Mouse (Mus musculus): ENCODE measurements around the gene Dyrk1b. TPM values are rescaled to one million over a fixed set of nuclear protein-coding genes. Genes with fewer than 3 reads are reported as not detected.

Dyrk1b gene
- polyA plus RNA-seq, 1 experiment from 2014 or later = 19.4 TPM

DNA sequence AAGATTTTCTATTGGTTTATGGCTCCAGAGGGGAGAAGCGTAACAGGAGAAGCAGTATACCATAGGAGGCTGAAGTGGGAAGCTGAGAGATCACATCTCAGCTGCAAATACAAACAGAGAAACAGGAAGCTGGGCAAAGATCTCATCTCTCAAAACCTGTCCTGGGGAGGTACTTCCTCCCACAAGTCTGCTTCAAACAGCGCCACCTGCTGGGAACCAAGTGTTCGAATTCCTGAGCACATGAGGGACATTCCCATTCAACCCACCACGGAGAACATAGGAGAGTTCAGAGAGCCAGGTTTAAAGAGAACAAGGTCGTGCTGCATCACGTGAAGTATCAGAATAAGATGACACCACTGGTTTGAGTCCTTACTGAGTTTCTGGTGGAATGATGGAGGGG, 13.9 kb upstream of the Dyrk1b start:
- Histone ChIP-seq H3K36me3 (ENCODE audit: control insufficient read depth, insufficient read depth, low read length) (no peaks in the 10 kb centered on the region), H3K9ac (ENCODE audit: low read depth, low read length) (no peak overlapping the region), H3K4me1 (ENCODE audit: control insufficient read depth, insufficient read depth, low read length) (peaks cover under 1% of the 10 kb centered on the region; the same call in 1 of the 2 replicates), H3K27ac (ENCODE audit: low read depth, low read length) (no peak overlapping the region), H3K4me2 (replicated peaks; ENCODE audit: low read depth, low read length) (no peak overlapping the region), H3K9me3 (ENCODE audit: control insufficient read depth, low read length) (no peaks in the 10 kb centered on the region), H3K4me3 (ENCODE audit: low read length) (no peak overlapping the region), H3K27me3 (ENCODE audit: control insufficient read depth, insufficient read depth, low read length) (no peaks in the 10 kb centered on the region)
- no peak for ATAC-seq (ENCODE audit: low FRiP score, low TSS enrichment)
- 84% methylated on average over 6 of the region's 6 CpGs for WGBS

GRCm38 (mm10) chr7:28168320-28169115, 10.8 kb upstream of the Dyrk1b start:
- H3K36me3 ChIP-seq (ENCODE audit: control insufficient read depth, insufficient read depth, low read length) = no peaks in the 10 kb centered on the region
- ATAC-seq (ENCODE audit: low FRiP score, low TSS enrichment) = no peak
- WGBS = 9% methylated on average over 9 of the region's 9 CpGs
- peak overlapping the region; percentile 88 for H3K27ac ChIP-seq (ENCODE audit: low read depth, low read length)
- peak overlapping the region; percentile 88 for H3K4me2 ChIP-seq (replicated peaks; ENCODE audit: low read depth, low read length)
- peaks cover 11% of the 10 kb centered on the region for H3K4me1 ChIP-seq (ENCODE audit: control insufficient read depth, insufficient read depth, low read length)
- peak overlapping the region; percentile 91 for H3K9ac ChIP-seq (ENCODE audit: low read depth, low read length)
- peak overlapping the region; percentile 88 for H3K4me3 ChIP-seq (ENCODE audit: low read length)
- no peaks in the 10 kb centered on the region for H3K9me3 ChIP-seq (ENCODE audit: control insufficient read depth, low read length)
- H3K27me3 ChIP-seq (ENCODE audit: control insufficient read depth, insufficient read depth, low read length) = no peaks in the 10 kb centered on the region

DNA sequence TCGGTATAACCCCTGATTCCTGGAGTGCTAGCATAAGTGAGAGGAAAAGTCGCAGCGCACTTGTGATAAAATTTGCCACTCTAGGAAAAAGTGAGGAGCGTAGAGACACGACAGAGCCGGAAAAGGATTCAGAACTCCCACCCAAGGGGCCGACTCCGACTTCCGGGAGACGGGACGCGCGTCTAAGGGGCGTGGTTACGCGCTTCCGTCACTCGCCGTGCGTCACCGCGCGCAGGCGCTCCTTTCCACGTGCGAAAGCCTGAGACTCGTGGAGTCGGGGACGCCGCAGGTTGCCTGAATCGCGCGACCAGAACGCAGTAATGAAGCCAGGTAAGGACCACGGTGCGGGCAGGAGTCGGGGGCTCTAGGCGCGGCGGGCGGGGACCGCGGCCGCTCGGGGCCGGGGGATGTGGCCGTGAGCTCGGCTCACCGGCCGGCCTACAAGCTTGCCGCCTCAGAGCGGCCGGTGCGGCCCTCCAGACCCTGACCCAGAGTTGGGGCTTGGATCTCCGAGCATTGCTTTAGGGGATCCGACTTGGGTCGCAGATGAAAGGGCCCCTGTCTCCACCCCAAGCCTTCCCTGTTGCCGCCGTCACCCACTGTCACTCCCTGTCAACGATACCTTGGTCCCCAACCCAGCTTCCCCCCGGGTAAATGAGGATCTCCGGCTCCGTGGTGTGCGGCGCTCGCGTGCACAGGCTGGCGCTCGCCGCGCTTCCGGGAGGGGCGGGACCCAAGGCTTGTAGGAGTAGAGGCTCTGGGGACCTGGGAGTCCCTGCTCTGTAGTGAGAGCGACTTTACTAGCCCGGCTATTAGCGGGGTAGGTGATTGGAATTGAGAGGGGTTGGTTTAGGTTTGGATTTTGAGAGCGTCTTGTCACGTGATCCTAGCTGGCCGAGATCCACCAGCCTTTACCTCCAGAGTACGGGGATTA, 9.5 kb upstream of the Dyrk1b start, which contains the start of gene Fbl:
Gene Fbl, plus strand, starts transcription at position 222 of the 934 bp plus-strand sequence.
- peak within 1 kb of the TSS; percentile 91 for H3K9ac ChIP-seq (ENCODE audit: low read depth, low read length)

DNA sequence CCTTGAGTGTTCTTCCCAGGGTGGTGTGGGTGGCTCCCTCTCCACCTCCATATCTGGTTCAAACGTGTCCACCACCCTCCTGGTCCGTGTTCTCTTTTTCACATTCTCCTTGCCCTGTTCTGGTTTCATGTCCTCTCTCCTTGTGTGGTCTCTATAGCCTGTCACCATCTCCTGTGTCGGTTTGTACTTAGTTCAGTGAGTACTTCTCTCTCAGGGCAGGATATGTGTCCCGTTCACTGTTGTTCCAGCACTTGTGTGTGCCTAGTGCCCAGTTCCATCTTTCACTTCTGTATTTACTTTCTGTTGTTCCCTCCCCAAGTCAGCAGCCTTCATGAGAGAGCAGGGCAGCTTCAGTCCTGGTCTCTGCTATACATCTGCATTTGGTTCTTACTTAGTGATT, 3.9 kb upstream of the Dyrk1b start:
- no peak overlapping the region for H3K27ac ChIP-seq (ENCODE audit: low read depth, low read length)
- ATAC-seq (ENCODE audit: low FRiP score, low TSS enrichment) = no peak
- WGBS = 85% methylated on average over 4 of the region's 4 CpGs
- H3K4me1 ChIP-seq (ENCODE audit: control insufficient read depth, insufficient read depth, low read length) = peaks cover 11% of the 10 kb centered on the region
- peaks cover 43% of the 10 kb centered on the region for H3K36me3 ChIP-seq (ENCODE audit: control insufficient read depth, insufficient read depth, low read length)
- H3K4me3 ChIP-seq (ENCODE audit: low read length) = no peak overlapping the region
- H3K27me3 ChIP-seq (ENCODE audit: control insufficient read depth, insufficient read depth, low read length) = no peaks in the 10 kb centered on the region
- no peak overlapping the region for H3K9ac ChIP-seq (ENCODE audit: low read depth, low read length)
- H3K4me2 ChIP-seq (replicated peaks; ENCODE audit: low read depth, low read length) = no peak overlapping the region
- no peaks in the 10 kb centered on the region for H3K9me3 ChIP-seq (ENCODE audit: control insufficient read depth, low read length)

More for the DNA sequence above, 9.5 kb upstream of the Dyrk1b start, which contains the start of gene Fbl:
- Histone ChIP-seq H3K27ac (ENCODE audit: low read depth, low read length) (peak within 1 kb of the TSS; percentile 88), H3K4me1 (ENCODE audit: control insufficient read depth, insufficient read depth, low read length) (peaks cover 11% of the 10 kb centered on the region), H3K4me3 (ENCODE audit: low read length) (peak within 1 kb of the TSS; percentile 88), H3K4me2 (replicated peaks; ENCODE audit: low read depth, low read length) (peak within 1 kb of the TSS; percentile 88), H3K9me3 (ENCODE audit: control insufficient read depth, low read length) (no peaks in the 10 kb centered on the region), H3K27me3 (ENCODE audit: control insufficient read depth, insufficient read depth, low read length) (no peaks in the 10 kb centered on the region), H3K36me3 (ENCODE audit: control insufficient read depth, insufficient read depth, low read length) (peaks cover 5% of the 10 kb centered on the region; the same call in 1 of the 2 replicates)
- ATAC-seq (ENCODE audit: low FRiP score, low TSS enrichment) = peak; percentile 91
- WGBS = under 1% methylated on average over 79 of the region's 80 CpGs

GRCm38 (mm10) chr7:28179741-28180377, 590 bp downstream of the Dyrk1b start:
- WGBS = 2% methylated on average over 36 of the region's 56 CpGs
- Histone ChIP-seq H3K4me3 (ENCODE audit: low read length) (peak overlapping the region; percentile 89), H3K27ac (ENCODE audit: low read depth, low read length) (peak overlapping the region; percentile 93), H3K27me3 (ENCODE audit: control insufficient read depth, insufficient read depth, low read length) (no peaks in the 10 kb centered on the region), H3K4me1 (ENCODE audit: control insufficient read depth, insufficient read depth, low read length) (0 out of 2 replicates have a peak, but pooled peaks cover 6% of the 10 kb centered on the region), H3K9ac (ENCODE audit: low read depth, low read length) (peak overlapping the region; percentile 93), H3K36me3 (ENCODE audit: control insufficient read depth, insufficient read depth, low read length) (peaks cover 76% of the 10 kb centered on the region), H3K9me3 (ENCODE audit: control insufficient read depth, low read length) (no peaks in the 10 kb centered on the region), H3K4me2 (replicated peaks; ENCODE audit: low read depth, low read length) (peak overlapping the region; percentile 91)
- ATAC-seq (ENCODE audit: low FRiP score, low TSS enrichment) = peak; percentile 96

- H3K4me2 ChIP-seq (replicated peaks; ENCODE audit: low read depth, low read length) = peak overlapping the region; percentile 91
- H3K4me3 ChIP-seq (ENCODE audit: low read length) = peak overlapping the region; percentile 89
- H3K27ac ChIP-seq (ENCODE audit: low read depth, low read length) = no peak overlapping the region
- no peaks in the 10 kb centered on the region for H3K27me3 ChIP-seq (ENCODE audit: control insufficient read depth, insufficient read depth, low read length)
- no peak for ATAC-seq (ENCODE audit: low FRiP score, low TSS enrichment)
- H3K36me3 ChIP-seq (ENCODE audit: control insufficient read depth, insufficient read depth, low read length) = peaks cover 76% of the 10 kb centered on the region
- 70% methylated on average over 5 of the region's 5 CpGs for WGBS
- H3K4me1 ChIP-seq (ENCODE audit: control insufficient read depth, insufficient read depth, low read length) = 0 out of 2 replicates have a peak, but pooled peaks cover 6% of the 10 kb centered on the region
- H3K9me3 ChIP-seq (ENCODE audit: control insufficient read depth, low read length) = no peaks in the 10 kb centered on the region
- peak overlapping the region; percentile 93; the same call in 1 of the 2 replicates for H3K9ac ChIP-seq (ENCODE audit: low read depth, low read length)
Observed at GRCm38 (mm10) chr7:28180890-28181289, 1.6 kb downstream of the Dyrk1b start.

DNA sequence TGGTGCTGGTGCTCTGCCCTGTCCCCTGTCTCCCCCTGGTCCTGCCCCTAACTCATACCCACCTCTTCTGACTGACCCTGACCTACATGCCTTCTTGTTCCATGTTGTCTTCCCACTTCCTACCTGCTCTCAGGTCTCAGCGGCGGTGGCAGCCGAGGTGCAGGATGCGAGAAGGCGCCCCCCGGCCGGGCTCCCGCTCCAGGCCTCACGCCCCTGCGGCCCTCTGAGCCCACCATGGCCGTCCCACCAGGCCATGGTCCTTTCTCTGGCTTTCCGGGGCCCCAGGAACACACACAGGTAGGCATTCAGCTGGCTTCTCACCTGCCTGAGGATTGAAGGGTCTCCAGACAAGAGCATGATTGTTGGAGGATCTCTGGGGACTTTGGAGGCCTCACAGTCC, 2.1 kb downstream of the Dyrk1b start:
- WGBS = 96% methylated on average over 12 of the region's 12 CpGs
- no peak for ATAC-seq (ENCODE audit: low FRiP score, low TSS enrichment)
- H3K4me2 ChIP-seq (replicated peaks; ENCODE audit: low read depth, low read length) = peak overlapping the region; percentile 91; the same call in 1 of the 2 replicates
- H3K36me3 ChIP-seq (ENCODE audit: control insufficient read depth, insufficient read depth, low read length) = peaks cover 76% of the 10 kb centered on the region
- no peaks in the 10 kb centered on the region for H3K27me3 ChIP-seq (ENCODE audit: control insufficient read depth, insufficient read depth, low read length)
- H3K4me3 ChIP-seq (ENCODE audit: low read length) = no peak overlapping the region; the same call in 1 of the 2 replicates
- peak overlapping the region; percentile 93; the same call in 1 of the 2 replicates for H3K9ac ChIP-seq (ENCODE audit: low read depth, low read length)
- H3K9me3 ChIP-seq (ENCODE audit: control insufficient read depth, low read length) = no peaks in the 10 kb centered on the region
- 0 out of 2 replicates have a peak, but pooled peaks cover 6% of the 10 kb centered on the region for H3K4me1 ChIP-seq (ENCODE audit: control insufficient read depth, insufficient read depth, low read length)
- no peak overlapping the region for H3K27ac ChIP-seq (ENCODE audit: low read depth, low read length)

DNA sequence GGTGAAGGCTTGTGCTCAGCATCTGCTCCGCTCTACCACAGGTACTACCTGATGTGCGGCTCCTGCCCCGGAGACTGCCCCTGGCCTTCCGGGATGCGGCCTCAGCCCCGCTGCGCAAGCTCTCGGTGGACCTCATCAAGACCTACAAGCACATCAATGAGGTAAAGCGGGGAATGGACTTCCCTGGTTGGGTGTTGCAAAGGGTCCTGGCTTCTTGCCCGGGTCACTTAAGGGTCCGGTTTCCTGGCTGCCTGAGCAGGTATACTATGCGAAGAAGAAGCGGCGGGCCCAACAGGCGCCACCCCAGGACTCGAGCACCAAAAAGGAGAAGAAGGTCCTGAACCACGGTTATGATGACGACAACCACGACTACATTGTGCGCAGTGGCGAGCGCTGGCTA, 3.1 kb downstream of the Dyrk1b start:
- peaks cover 76% of the 10 kb centered on the region for H3K36me3 ChIP-seq (ENCODE audit: control insufficient read depth, insufficient read depth, low read length)
- no peaks in the 10 kb centered on the region for H3K9me3 ChIP-seq (ENCODE audit: control insufficient read depth, low read length)
- no peak for ATAC-seq (ENCODE audit: low FRiP score, low TSS enrichment)
- no peak overlapping the region for H3K27ac ChIP-seq (ENCODE audit: low read depth, low read length)
- WGBS = 96% methylated on average over 22 of the region's 22 CpGs
- H3K27me3 ChIP-seq (ENCODE audit: control insufficient read depth, insufficient read depth, low read length) = no peaks in the 10 kb centered on the region
- H3K4me1 ChIP-seq (ENCODE audit: control insufficient read depth, insufficient read depth, low read length) = 0 out of 2 replicates have a peak, but pooled peaks cover 6% of the 10 kb centered on the region
- no peak overlapping the region for H3K4me2 ChIP-seq (replicated peaks; ENCODE audit: low read depth, low read length)
- H3K9ac ChIP-seq (ENCODE audit: low read depth, low read length) = no peak overlapping the region
- H3K4me3 ChIP-seq (ENCODE audit: low read length) = no peak overlapping the region

Measured in kidney, embryonic 14.5 days (tissue).